Mouse (Mus musculus) forebrain, embryonic 14.5 days (tissue): ENCODE measurements at regions not wholly inside any gene's neighbourhood (a gene's known extent, or its start where the extent isn't known, plus 50 kb on each side); places are given as distances from the start of the nearest gene placed in this dataset.
A peak's percentile ranks its signal among the peaks of the same experiment; 100 is the strongest.
"Not testable (repeated sequence)": the region's sequence is repeated elsewhere in the genome, so short reads cannot be mapped to it uniquely, and the experiment has no call there.

Experiments used
- ATAC-seq: fragments of 200-750 bp; cut with Nextera tagmentation; 2 replicates; pipeline ENCODE4 v1.8.0; 2017; ENCODE audit warnings: mild to moderate bottlenecking, moderate library complexity
- DNase-seq: peaks from one replicate; pipeline ENCODE4 v3.0.0-alpha.2; 2015; ENCODE audit warnings: low spot score
- H3K27ac ChIP-seq: fragments of 300-500 bp; sonication (generic); 2 replicates; pipeline ENCODE4 v1.5.1; 2014; ENCODE audit warnings: low read depth, mild to moderate bottlenecking, control low read depth, low read length, moderate library complexity
- H3K27me3 ChIP-seq: fragments of 300-500 bp; sonication (generic); replicated peaks from 2 replicates; pipeline ENCODE4 v1.6.1; 2014; ENCODE audit warnings: low read length, control low read depth, mixed read lengths; ENCODE audit not compliant: control insufficient read depth, insufficient read depth
- H3K36me3 ChIP-seq: fragments of 300-500 bp; sonication (generic); 2 replicates; pipeline ENCODE4 v1.6.1; 2014; ENCODE audit warnings: low read length, control low read depth; ENCODE audit not compliant: control insufficient read depth, insufficient read depth
- H3K4me1 ChIP-seq: fragments of 300-500 bp; sonication (generic); 2 replicates; pipeline ENCODE4 v1.6.1; 2014; ENCODE audit warnings: antibody characterized with exemption, low read length, control low read depth; ENCODE audit not compliant: control insufficient read depth, insufficient read depth
- H3K4me2 ChIP-seq: fragments of 300-500 bp; sonication (generic); 2 replicates; pipeline ENCODE4 v1.6.1; 2014; ENCODE audit warnings: mild to moderate bottlenecking, control low read depth, low read length
- H3K4me3 ChIP-seq: fragments of 300-500 bp; sonication (generic); 2 replicates; pipeline ENCODE4 v1.5.1; 2014; ENCODE audit warnings: low read depth, low read length, control low read depth
- H3K9ac ChIP-seq: fragments of 300-500 bp; sonication (generic); 2 replicates; pipeline ENCODE4 v1.6.1; 2014; ENCODE audit warnings: mild to moderate bottlenecking, low read length, control low read depth, moderate library complexity
- H3K9me3 ChIP-seq: fragments of 300-500 bp; sonication (generic); replicated peaks from 2 replicates; pipeline ENCODE4 v1.6.1; 2016; ENCODE audit warnings: low read length, control low read depth, mixed read lengths; ENCODE audit not compliant: control insufficient read depth
- WGBS: fragments of 180-500 bp; shearing (Covaris S2); extraction: QIAGEN DNeasy Blood & Tissue Kit; methylation state at CpG from one replicate; pipeline ENCODE4 v1.1.7; 2014; 5-methylcytosine and 5-hydroxymethylcytosine counted together

DNA sequence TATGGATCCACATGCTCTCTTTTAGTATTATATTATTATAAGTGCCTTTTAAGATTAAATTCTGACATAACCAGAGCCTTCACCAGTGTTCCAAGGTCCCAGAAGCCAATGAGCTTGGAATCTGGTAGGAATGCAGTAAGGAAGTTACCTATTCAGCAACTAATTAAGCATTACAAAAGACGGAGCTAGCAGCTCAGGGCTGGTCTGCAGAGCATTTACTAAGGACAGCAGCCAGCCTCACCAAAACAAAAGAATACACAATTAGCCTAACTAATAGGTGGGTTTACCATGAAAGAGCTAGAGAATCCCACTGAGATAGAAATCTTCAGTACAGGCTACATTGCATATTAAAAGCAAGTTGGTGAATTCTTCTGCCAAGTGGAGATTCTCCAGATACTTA is 164.1 kb downstream of the Rdh14 start:
- not testable (repeated sequence) for H3K4me2 ChIP-seq, DNase-seq, H3K9ac ChIP-seq, H3K27ac ChIP-seq, H3K4me1 ChIP-seq, ATAC-seq, H3K9me3 ChIP-seq, H3K27me3 ChIP-seq, H3K4me3 ChIP-seq, H3K36me3 ChIP-seq
- 54% methylated on average over 1 of the region's 1 CpGs for WGBS

DNA sequence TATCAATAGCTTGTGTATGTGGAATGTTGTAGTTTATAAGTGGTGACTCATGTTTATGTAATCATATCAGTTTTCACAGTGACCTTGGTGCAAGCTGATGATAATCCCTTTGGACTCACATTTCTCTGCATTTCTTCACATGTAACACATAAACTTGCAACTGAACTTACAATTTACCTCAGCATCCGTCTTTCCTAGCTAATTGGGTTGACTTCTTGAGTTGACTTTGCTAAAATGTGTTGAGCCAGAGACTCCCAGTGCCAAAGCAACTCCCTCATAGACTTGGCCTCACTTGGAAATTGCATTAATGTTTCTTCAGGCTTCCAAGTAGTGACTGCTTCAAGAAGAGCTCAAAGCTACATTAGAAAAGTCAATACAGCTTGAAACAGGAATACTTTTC is 172.4 kb downstream of the Rdh14 start:
- 61% methylated on average over 1 of the region's 1 CpGs for WGBS
- no peaks in the 10 kb centered on the region for H3K4me1 ChIP-seq
- ATAC-seq = no peak
- H3K9ac ChIP-seq = no peak overlapping the region
- no peaks in the 10 kb centered on the region for H3K9me3 ChIP-seq
- no peaks in the 10 kb centered on the region for H3K27me3 ChIP-seq
- H3K27ac ChIP-seq = no peak overlapping the region
- no peak for DNase-seq
- no peak overlapping the region for H3K4me2 ChIP-seq
- no peaks in the 10 kb centered on the region for H3K36me3 ChIP-seq
- no peak overlapping the region for H3K4me3 ChIP-seq

DNA sequence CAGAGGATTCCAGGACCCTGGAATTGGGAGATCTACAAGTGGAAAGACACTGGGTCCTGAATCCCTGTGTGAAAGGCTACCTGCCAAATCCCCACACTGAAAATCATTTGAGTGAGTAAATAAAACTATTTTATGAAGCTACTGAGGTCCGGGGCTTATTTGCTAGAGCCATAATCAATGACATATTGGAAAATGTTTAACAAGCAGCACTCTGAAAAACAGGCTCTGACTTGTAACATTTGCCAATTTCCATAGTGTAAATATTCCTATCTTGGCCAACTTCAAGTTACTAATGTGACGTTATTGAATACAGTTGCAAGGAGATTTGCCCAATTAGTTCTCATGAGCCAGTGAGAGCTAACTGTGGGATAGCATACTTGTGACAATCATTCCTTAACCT is 177.3 kb downstream of the Rdh14 start:
- Histone ChIP-seq H3K27me3 (no peaks in the 10 kb centered on the region), H3K4me3 (no peak overlapping the region), H3K27ac (no peak overlapping the region), H3K36me3 (no peaks in the 10 kb centered on the region), H3K9ac (no peak overlapping the region), H3K4me1 (no peaks in the 10 kb centered on the region), H3K4me2 (no peak overlapping the region), H3K9me3 (no peaks in the 10 kb centered on the region)
- 86% methylated on average over 2 of the region's 2 CpGs for WGBS
- no peak for ATAC-seq
- no peak for DNase-seq

DNA sequence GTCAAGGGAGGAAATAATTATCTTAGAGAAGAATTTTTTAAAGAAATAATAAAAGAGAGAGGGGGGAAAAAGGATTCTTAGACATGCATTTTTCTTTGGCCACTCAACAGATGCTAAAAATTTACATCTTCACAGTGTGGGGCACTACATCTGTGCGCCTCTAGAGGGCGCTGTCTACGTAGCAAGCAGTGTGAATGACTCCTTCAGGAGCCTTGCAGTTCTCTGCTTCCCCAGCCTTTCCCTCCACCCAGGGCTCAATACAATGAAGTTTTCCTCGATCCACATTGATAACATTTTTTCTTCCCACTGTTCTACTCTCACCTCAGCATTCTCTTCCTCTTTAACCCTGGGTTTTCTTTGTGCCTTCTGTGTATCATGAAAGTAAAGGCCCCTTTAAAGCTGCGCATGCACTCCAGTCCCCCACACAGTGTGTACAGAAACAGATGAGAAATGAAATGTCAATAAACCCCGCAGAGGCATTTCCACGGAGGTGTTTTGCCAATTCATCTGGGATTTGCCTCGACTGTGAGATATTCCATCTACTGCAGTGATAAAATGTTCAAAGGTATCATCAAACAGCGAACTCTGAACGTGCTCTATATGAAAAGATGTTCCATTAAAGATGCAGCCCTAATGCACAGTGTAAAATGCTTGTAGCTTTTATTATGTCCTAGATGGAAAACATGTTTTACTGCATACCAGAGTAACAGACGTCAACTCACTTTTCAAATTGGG is 181.2 kb downstream of the Rdh14 start:
- Histone ChIP-seq H3K9ac (no peak overlapping the region), H3K27me3 (no peaks in the 10 kb centered on the region), H3K4me3 (no peak overlapping the region), H3K27ac (no peak overlapping the region), H3K9me3 (no peaks in the 10 kb centered on the region), H3K4me2 (no peak overlapping the region), H3K4me1 (no peaks in the 10 kb centered on the region), H3K36me3 (no peaks in the 10 kb centered on the region)
- ATAC-seq (0 out of 2 replicates have a peak, but pooled peaks have one; percentile 18), DNase-seq (peak; percentile 13)
- 61% methylated on average over 11 of the region's 11 CpGs for WGBS

DNA sequence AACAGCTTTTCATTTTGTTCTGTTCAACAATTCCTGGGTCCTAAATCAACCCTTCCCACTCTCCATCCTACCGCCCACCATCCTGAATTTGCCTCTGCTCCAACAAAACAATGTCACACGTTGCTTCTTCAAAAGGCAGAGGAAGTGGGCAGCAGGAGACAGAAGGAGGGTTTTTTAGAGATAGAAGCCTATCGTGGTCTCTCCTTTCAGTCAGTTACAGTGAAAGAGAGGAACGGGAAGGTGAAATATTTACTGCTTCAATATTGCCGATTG is 181.7 kb downstream of the Rdh14 start:
- DNase-seq (no peak), ATAC-seq (no peak)
- no peak overlapping the region for H3K27ac ChIP-seq
- no peak overlapping the region for H3K4me3 ChIP-seq
- no peaks in the 10 kb centered on the region for H3K4me1 ChIP-seq
- WGBS = 75% methylated on average over 5 of the region's 5 CpGs
- H3K9me3 ChIP-seq = no peaks in the 10 kb centered on the region
- no peak overlapping the region for H3K4me2 ChIP-seq
- H3K27me3 ChIP-seq = no peaks in the 10 kb centered on the region
- H3K9ac ChIP-seq = no peak overlapping the region
- H3K36me3 ChIP-seq = no peaks in the 10 kb centered on the region

DNA sequence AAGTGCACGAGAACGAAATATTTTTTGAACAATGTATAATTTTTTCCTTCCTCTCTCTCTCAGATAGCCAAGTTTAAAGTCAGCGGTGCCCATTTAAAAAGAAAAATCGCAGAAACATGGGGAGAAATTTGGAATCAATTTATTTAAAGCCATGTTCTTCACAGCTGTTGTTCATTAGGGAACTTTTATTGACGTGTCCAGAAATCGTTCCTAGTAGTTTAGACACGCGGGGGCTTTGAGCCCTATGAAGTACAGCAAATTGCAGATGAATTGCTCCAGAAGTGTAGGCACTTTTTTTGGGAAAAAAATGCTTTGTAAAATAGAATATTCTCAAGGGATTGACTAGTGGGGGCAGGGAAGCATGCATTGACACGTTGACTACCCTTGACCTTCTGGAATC is 182.8 kb downstream of the Rdh14 start:
- 89% methylated on average over 9 of the region's 9 CpGs for WGBS
- Histone ChIP-seq H3K4me2 (no peak overlapping the region), H3K4me1 (no peaks in the 10 kb centered on the region), H3K9ac (no peak overlapping the region), H3K27me3 (no peaks in the 10 kb centered on the region), H3K9me3 (no peaks in the 10 kb centered on the region), H3K36me3 (no peaks in the 10 kb centered on the region), H3K27ac (no peak overlapping the region), H3K4me3 (no peak overlapping the region)
- DNase-seq = no peak
- ATAC-seq = no peak

DNA sequence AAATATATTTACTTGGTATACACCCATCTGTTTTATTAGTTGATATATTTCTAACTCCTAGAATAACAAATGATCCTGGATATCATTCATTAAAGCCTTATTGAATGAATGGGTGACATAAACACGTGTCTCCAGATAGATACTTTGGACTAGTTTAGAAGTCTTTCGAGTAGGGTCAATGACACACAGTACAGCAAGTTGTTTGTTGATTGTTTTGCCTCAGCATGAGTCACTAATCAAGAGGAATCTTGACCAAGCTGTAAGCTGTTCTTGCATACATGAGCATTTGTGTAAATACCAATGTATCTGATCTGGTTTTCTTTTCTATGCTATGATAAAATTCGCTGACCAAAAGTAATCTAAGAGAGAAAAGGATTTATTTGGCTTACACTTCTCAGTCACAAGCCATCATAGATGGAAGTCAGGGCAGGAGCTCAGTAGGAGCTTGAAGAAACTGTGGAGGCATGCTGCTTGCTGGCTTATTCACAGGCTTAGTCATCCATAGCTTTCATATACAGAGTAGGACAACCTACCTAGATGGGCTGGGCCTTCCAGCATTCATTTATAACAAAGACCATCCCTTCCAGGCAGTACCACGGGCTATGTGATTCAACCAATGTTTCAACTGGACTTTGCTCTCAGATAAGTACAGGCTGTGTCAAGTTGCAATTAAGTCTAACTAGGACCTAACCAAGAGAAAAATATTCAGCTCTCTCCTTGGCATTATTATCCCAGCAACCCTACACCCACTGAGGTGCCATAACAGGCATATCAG is 192.5 kb downstream of the Rdh14 start:
- no peaks in the 10 kb centered on the region for H3K9me3 ChIP-seq
- H3K4me3 ChIP-seq = no peak overlapping the region
- H3K36me3 ChIP-seq = no peaks in the 10 kb centered on the region
- ATAC-seq (no peak), DNase-seq (no peak)
- H3K27ac ChIP-seq = no peak overlapping the region
- H3K27me3 ChIP-seq = no peaks in the 10 kb centered on the region
- 74% methylated on average over 4 of the region's 4 CpGs for WGBS
- H3K9ac ChIP-seq = no peak overlapping the region
- H3K4me1 ChIP-seq = no peaks in the 10 kb centered on the region
- no peak overlapping the region for H3K4me2 ChIP-seq

DNA sequence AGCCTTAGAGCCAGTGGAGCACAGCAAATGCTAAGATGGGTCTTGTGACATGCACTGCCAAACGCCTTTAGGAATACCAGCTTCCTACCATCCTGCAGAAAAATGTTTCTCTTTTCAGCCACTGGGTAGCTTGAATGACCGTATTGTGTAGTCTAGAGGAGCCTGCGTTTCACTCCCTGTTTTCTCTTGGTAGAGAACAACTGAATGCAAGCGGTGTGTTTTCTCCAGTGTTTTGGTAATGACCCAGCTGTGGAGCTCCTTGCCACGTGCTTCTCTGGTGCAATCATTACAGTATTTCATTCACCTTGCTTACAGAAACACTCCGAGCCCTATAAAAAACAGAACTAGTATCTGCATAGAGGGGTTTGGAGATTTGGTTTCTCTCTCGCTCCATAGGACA is 193.5 kb downstream of the Rdh14 start:
- DNase-seq = no peak
- H3K36me3 ChIP-seq = no peaks in the 10 kb centered on the region
- H3K9ac ChIP-seq = no peak overlapping the region
- no peak for ATAC-seq
- no peaks in the 10 kb centered on the region for H3K4me1 ChIP-seq
- no peak overlapping the region for H3K27ac ChIP-seq
- H3K9me3 ChIP-seq = no peaks in the 10 kb centered on the region
- no peaks in the 10 kb centered on the region for H3K27me3 ChIP-seq
- 49% methylated on average over 7 of the region's 7 CpGs for WGBS
- no peak overlapping the region for H3K4me3 ChIP-seq
- H3K4me2 ChIP-seq = no peak overlapping the region

DNA sequence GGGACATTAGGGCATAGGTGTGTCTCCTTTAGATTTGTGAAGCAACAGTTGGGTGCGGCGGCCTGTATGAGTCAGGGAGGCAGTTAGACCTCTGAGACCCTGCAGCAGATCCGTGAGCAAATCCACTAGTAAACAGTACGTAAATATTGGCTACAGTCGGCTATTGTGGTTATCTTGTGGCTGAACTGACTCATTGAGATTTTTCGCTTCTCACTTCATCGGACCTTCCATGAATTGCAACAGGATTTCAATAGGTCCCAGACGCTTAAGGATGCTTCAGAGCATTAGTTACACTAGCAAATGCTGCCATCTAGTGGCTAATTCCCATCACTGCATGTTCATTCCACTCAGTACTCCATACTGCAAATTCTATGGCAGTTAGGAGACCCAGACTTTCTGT is 199.0 kb downstream of the Rdh14 start:
- H3K4me1 ChIP-seq = no peaks in the 10 kb centered on the region
- H3K4me3 ChIP-seq = no peak overlapping the region
- H3K36me3 ChIP-seq = no peaks in the 10 kb centered on the region
- WGBS = 39% methylated on average over 8 of the region's 8 CpGs
- no peak overlapping the region for H3K4me2 ChIP-seq
- H3K27ac ChIP-seq = no peak overlapping the region
- H3K27me3 ChIP-seq = no peaks in the 10 kb centered on the region
- ATAC-seq = peak; percentile 94
- H3K9ac ChIP-seq = no peak overlapping the region
- H3K9me3 ChIP-seq = no peaks in the 10 kb centered on the region
- DNase-seq = peak; percentile 91
